Mouse (Mus musculus): ENCODE results near the gene Duox2.

Gene Duox2

GRCm38 (mm10) chr2:122301921-122302573 is 3.8 kb upstream of the Duox2 start:
- DNase-seq (ENCODE audit: low spot score): no peak

DNA sequence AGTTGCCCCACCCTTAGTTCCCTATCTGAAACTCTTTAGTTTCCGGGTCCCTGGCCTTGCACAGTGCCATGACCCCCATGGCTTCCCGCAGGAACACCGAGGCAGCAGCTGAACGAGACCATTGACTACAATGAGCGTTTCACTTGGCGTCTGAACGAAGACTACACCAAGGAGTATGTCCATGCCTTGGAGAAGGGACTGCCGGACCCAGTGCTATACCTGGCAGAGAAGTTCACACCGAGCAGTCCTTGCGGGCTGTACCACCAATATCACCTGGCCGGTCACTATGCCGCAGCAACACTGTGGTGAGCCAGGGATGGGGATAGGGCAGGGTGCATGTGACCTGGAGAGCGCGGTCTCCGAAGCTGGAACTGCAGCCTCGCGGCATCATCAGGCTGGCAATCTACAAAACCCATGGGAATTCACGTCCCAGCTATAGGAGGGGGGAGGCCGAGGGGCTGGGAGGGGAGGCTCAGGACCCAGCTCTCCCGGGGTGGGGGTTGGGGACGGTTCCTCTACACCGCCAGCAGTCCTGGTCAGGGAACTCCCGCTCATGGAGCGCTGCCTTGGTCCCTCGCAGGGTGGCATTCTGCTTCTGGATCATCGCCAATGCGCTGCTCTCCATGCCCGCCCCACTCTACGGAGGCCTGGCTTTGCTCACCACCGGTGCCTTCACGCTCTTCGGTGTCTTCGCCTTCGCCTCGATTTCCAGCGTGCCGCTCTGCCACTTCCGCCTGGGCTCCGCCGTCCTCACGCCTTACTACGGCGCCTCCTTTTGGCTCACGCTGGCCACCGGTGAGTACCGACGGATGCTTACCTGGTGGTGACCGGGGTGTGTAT is 3.1 kb upstream of the Duox2 start:
- DNase-seq (ENCODE audit: low spot score): peak; percentile 54

- DNase-seq (ENCODE audit: low spot score): no peak
Measured at GRCm38 (mm10) chr2:122300656-122301020, 2.4 kb upstream of the Duox2 start.

- no peak for DNase-seq (ENCODE audit: low spot score)
Measured at GRCm38 (mm10) chr2:122299911-122300655, 1.8 kb upstream of the Duox2 start.

DNA sequence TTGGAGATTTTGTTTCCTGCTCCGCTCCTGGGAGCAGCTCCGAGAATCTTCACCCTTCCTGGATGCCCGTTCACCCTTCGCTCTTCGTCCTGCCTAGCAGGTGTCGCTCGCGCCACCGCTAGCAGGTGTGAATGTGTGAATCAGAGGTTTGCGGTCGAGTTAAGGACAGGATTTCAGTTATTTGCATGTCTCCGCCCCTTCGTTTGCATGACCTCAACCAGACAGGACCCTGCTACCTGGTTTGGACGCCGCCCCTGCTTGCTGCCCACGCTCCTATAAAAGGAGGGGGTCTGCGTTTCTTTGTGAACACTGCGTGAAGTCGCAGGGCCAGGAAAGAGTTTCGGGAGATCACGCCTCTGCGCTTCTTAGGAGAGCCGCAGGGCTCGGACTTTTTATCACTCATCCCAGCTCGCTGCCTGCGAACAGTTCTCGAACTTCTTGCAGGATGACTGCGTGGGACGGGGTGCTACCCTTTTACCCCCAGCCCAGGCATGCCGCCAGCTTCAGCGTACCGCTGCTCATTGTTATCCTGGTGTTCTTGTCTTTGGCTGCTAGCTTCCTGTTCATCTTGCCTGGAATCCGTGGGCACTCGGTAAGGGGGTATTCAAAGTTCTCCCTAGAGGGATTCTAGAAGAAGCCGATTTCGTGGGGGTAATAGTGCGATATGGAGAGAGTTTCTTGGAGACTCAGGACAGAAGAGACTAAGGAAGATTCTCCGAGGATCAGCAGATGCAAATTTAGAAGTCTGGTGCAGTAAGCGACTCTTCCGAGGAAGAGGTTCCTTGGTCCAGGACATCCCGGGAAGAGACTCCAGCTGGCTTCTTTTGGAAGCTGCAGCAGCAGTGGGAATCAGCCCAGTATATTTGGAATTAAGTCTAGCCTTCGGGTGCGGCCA is 594 bp upstream of the Duox2 start, which contains the start of gene Duoxa2:
Gene Duoxa2, plus strand, starts transcription at position 305 of the 895 bp plus-strand sequence.
- DNase-seq (ENCODE audit: low spot score): peak; percentile 64

DNA sequence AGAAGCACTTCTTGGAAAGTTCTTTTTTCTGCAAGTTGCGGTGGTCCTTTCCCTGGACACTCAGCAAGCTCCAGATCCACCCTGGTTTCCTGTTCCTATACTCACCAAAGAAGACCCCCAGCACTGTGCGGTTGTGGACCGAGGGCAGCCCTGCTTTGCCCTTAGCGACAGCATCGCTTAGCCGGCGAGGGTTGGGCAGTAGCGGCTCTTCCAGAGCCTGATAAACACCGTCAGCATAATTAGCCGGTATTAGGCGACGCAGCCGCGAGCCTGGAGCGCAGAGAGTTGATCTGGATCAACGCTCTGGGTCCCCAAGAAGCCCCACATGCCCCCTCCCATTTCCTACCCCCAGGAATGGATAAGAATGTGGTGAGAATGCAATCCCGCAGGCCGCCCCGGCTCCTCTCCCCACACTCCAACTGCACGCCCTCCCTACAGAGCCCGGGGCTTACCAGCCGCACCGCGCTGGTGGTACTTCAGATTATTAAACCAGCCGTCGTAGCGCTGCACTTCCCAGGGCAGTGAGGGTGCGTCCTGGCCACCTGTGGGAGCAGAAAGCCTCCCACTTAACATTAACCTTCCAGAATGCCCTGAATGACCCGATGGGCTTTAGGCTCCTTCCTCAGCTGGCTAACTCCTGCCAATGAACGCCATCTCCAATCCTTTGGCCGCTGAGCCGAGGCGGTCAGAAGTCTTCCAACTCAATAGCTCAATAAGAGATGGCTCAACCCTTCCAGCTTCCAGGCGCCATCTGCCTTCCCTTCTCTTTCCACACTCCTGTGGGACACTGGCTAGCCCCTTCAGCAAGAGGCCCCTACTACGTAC is 766 bp downstream of the Duox2 start:
- no peak for DNase-seq (ENCODE audit: low spot score)

GRCm38 (mm10) chr2:122294916-122295315 is 3.3 kb downstream of the Duox2 start:
- no peak for DNase-seq (ENCODE audit: low spot score)

GRCm38 (mm10) chr2:122286137-122286536 is 12.1 kb downstream of the Duox2 start:
- DNase-seq (ENCODE audit: low spot score): no peak

- no peak for DNase-seq (ENCODE audit: low spot score)
Measured at GRCm38 (mm10) chr2:122284091-122284490, 14.2 kb downstream of the Duox2 start.

GRCm38 (mm10) chr2:122278769-122279168 is 19.5 kb downstream of the Duox2 start:
- DNase-seq (ENCODE audit: low spot score): no peak

DNA sequence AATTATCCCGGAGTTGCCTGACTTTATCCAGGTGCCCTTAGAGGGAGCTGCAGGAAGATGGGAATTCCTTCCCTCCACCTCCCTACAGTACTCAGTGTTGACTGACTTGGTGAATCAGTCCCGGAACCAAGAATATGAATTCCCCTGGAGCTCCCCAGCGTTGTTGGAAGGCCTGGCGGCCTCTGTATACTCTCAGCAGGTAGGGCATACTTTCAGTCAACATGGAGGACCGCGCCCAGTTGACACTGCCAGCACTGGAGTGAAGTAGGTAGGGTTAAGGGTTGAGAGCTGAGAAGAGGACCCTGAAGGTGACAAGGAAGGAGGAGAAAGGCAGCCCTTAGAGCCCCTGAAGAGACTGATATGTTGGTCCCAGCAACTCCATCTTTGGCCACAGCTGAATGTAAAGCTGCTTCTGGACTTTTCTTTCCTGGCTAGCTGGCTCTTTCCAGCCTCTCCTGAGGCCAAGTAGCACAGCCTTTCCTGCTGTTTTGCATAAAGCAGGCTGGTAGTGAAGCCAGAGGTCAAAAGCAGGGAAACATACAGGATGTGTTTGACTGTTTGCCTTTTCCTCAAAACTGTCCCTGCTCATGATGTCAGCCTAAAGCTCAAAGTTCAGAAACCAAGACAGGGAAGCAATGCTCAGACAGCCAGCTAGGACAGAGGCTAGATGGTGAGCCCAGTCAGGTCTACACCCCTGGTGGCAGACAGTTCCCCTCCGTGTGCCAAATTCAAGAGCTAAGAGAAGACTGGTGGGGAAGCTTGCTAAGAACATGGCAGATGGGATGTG is 31.6 kb downstream of the Duox2 start:
- no peak for DNase-seq (ENCODE audit: low spot score)

DNA sequence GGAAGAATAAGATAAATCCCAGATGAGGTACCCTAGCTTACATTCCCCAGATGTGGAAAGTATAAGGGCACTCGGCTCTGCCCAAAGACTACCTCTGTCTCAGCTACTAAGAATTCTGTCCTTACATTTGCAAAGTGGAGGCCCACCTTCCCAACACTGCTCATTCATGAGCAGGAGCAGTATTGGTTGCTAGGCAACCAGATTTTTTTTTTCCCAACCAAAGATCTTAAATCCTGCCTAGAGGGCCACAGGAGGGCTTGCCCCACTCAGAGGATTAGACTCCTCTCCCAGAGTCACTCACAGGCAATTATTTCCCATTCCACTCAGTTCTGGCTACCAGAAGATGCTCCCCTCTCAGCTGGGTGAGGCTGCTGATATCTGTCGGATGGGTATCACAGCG is 33.6 kb downstream of the Duox2 start:
- DNase-seq (ENCODE audit: low spot score): no peak

DNA sequence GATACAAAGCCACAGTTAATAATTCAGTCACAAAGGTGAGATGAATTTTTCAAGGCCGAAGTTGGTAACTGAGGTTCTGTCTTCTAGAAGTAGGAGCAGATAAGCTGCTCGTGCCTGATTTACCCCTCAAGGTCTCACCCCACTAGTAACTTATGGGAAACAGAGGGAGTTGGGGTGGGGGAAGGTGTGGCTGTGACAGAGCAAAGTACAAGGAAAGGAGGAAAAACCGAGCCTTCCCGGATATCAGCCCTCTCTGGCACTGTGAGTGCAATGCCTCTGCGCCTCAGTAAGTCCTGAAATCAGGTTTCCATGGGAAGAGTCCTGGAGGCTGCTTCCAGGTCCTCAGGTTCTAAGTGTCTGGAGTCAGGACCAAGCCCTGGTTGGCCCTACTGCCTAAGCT is 37.5 kb downstream of the Duox2 start:
- no peak for DNase-seq (ENCODE audit: low spot score)

DNA sequence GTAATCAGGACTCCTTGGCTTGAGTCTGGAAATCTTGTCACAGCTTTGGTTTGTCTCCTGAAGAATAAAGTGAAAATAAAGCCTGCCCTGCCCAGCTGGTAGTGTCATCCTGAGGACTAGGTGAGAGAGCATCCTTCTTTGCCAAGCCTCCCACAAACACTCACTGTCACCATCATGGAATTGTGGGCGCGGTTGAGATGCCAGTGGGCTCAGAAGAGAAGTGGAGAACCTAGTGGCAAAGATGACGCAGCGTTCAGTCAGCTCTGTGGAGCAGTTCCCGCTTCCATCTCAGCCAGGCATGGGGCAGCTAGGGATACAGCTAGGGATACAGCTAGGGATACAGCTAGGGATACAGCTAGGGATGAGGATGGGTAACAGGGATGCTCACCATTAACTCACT is 42.3 kb downstream of the Duox2 start:
- DNase-seq (ENCODE audit: low spot score): no peak

DNA sequence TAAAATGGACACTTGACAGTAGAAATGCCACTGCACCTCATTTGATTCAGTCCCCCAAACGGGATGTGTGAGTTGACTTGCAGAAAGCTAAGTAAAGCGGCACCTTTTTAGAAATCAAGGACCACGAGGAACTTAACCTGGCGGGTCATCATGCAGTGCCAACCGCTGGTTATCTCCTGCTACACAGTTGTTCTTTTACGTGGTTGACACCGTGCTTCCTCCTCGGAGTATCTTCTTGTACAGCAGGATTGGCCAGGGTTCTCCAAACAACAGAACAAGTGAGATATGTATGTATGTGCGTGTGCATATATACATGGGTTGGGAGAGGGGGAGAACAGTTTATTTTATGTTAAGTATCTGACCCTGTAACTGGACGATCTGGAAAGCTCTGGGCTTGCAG is 50.5 kb downstream of the Duox2 start:
- DNase-seq (ENCODE audit: low spot score): no peak

- DNase-seq (ENCODE audit: low spot score): peak; percentile 78
Measured at GRCm38 (mm10) chr2:122243671-122244131, 54.5 kb downstream of the Duox2 start.

- DNase-seq (ENCODE audit: low spot score): no peak
Measured at GRCm38 (mm10) chr2:122241935-122242334, 56.3 kb downstream of the Duox2 start.

DNA sequence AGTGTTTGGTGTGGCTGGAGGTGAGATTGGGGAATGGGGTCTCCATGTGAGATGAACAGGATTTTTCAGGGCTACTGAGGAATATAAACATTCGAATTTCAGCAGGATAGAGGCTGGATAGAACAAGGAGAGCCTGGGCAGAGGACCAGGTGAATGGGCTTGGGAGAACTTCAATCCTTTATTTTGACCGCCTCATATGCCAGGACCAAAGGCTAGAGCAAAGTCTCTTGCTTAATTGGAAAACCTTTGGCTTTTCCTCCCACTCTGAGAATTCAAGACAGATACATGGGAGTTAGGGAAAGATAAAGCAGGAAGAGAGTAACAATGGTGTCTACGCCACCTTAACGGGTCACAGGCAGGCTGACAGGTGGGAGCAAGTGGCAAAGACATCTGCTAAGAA is 57.0 kb downstream of the Duox2 start:
- DNase-seq (ENCODE audit: low spot score): no peak

DNA sequence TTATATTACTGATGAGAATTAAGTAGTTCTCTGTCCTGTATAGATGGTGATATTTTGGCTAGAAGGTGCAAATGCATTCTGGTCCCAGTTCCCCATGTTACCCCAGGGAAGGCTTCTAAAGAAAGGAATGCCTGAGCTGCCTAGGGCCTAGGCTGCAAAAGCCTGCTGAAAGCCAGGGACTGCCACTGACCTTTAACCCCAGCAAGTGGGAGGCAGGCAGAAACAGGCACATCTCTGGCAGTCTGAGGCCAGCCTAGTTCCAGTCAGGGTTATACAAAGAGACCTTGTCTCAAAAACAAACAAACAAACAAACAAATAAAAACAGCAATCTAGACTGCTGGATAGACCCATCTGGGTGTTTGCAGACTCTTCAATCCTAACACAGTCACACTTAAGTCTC is 57.5 kb downstream of the Duox2 start:
- no peak for DNase-seq (ENCODE audit: low spot score)

DNA sequence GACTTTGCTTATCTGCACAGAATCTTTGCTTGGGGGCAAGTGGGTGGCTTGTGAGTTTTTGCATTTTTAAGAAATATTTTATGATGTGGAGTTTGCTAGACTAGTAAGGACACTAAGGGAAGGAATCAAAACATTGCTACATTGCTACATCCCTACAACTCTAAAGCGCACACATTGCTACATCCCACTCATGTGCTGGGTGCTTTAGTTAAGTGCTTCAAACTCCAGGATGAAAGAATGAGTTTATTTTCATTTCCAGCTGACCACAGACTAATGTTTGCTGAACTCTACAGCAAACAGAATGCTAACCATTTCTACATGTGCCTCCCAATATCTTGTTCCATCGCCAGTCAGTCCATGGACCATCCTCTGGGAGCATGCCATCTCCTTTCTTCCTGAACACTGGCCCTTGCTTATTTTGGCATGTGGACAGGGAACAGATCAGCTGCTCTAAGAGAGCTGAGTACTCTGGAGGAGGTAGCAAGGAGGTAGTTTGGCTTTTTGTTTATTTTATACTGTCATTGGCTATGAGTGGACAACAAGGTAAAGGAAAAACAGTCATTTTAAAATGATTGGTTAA is 60.3 kb downstream of the Duox2 start:
- no peak for DNase-seq (ENCODE audit: low spot score)

All from testis, postnatal 10 days (tissue).